Mouse (Mus musculus): ENCODE measurements around the gene Cdkn2b. TPM values are rescaled to one million over a fixed set of nuclear protein-coding genes. Genes with fewer than 3 reads are reported as not detected.

Cdkn2b gene
- 38.8 TPM for polyA plus RNA-seq (2014; fragmentation: Illumina TruSeq; extraction: RNeasy Lipid Tissue Mini Kit (QIAGEN cat#74804); ENCODE audit: low replicate concordance)

DNA sequence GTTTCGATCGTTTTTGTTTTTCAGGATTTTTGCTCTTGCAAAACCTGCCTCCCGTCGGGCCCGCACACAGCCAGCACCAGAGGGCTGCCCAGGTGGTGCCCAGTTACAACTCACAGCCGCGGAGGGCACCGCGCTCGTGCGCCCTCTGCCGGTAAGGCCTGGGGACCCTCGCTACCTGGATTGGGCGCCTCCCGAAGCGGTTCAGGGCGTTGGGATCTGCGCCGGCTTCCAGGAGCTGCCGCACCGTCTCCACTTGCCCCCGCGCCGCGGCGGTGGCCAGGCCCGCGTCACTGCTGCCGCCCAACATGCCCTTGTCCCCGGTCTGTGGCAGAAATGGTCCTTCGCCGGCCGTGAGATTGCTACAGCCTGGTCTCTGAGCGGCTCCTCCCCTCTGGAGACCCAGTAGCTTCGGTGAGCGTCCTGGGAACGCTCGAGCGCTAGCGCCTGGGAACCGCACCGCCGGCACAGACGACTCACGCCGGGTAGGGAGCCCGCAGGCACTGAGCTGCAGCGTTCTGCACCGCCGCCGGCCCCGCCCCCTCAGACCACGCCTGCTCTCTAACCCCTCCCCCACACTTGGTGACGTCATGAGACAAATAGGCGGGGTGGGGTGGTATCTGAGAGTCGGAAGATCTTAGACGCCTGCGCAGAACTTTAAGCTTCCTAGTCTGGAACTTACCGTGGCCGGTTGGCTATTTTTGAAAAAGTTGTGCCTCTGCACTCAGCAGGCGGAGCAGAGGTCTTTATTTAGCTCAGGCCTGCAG lies at the start of gene Cdkn2b:
TSS of gene Cdkn2b (minus strand) at position 549 of the 764 bp plus-strand sequence.

DNA sequence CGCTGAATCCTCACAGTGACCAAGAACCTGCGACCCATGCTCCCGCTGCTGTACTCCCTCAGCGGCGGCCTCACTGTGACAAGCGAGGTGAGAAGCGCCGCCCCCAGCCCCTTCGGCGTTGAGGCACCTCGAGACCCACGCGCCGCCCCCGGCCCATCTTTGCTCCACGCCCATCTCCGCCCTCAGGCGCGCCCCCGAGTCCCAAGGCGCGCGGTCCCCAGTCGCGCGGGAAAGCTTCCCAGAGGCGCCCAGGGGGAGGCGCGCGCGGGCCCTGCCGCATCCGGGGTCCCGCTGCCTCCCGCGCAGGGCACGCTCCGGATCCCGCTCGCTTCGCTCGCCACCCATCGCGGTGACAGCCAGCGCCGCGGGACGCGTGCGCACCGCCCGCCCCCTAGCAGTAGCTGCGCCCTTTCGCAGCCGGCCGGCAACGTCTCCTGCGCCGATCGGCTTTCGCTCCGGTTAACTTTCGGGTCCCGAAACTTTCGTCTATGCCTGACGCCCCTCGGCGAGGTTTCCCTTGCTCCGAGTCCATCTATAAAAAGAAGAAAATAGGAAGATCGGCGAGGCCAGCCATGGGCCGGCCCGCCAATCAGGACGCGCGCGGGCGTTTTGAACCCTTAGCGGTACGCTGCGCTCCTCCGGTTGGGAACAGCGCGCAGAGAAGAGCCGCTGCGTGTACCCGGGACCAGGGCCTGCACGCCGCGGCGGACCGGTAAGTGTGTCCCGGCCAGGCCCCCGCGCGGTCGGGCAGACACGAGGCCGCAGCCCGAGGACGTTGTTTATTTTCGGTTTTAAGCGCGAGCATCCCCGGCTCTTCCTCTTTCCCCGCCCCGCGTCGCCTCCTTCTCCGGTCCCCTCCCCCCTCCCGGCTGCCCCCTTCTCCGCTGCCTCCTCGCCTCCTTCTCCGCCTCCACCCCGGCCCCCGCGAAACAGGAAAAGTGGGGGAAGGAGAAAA lies 16.1 kb downstream of the Cdkn2b start, which contains the start of gene Cdkn2a:
TSS of gene Cdkn2a (minus strand) at position 168 of the 955 bp plus-strand sequence.

Other genes starting within 250 kb of the Cdkn2b start
- 17.4 TPM for gene Mtap, start 173.9 kb downstream of the Cdkn2b start, polyA plus RNA-seq (2014; fragmentation: Illumina TruSeq; extraction: RNeasy Lipid Tissue Mini Kit (QIAGEN cat#74804); ENCODE audit: low replicate concordance)
- gene Cdkn2a, start 16.4 kb downstream of the Cdkn2b start, polyA plus RNA-seq (2014; fragmentation: Illumina TruSeq; extraction: RNeasy Lipid Tissue Mini Kit (QIAGEN cat#74804); ENCODE audit: low replicate concordance), result not detected

Measured in small intestine, adult 10 weeks (tissue).